Mouse (Mus musculus): ENCODE results near the gene Pitpnm1.

The Pitpnm1 gene

DNA sequence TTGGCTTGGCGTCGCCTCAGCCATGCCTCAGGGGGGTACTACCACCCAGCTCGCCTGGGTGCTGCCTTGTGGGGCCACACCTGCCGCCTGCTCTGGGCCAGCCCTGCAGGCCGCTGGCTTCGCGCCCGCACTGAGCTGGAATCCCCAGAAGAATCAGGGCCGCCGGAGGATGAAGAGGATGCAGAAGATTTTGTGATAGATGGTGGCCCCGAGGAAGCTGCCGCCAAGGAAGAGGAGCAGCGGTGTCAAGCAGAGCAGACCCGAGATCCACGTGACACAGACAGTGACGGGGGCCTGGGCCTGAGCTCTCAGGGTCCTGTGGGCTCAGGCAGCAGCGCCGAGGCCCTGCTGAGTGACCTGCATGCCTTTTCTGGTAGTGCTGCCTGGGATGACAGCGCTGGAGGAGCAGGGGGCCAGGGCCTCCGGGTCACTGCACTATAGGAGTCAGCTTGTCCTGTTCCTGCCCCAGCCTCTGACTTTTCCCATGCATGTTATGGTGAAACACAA lies 56.3 kb downstream of the Pitpnm1 start:
- DNase-seq, result no peak

DNA sequence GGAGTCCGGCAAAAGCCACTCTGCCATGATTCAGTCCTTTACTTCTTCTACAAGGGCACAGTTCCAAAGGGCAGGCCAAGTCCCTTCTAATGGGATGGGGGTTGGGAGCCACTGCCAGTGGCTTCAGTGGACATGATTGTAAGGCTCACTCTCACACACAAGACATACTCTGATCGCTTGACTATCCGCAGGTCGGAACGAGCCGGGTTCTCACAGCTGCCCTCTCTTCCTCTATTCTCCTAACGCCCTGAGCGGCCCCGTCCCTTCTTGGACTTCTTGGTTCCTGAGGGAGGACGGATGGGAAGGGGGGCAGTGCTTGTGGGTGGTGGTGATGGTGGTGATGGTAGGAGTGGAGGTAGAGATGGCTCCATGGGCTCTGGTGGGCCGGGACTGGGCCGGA lies 57.0 kb downstream of the Pitpnm1 start:
- no peak for DNase-seq

DNA sequence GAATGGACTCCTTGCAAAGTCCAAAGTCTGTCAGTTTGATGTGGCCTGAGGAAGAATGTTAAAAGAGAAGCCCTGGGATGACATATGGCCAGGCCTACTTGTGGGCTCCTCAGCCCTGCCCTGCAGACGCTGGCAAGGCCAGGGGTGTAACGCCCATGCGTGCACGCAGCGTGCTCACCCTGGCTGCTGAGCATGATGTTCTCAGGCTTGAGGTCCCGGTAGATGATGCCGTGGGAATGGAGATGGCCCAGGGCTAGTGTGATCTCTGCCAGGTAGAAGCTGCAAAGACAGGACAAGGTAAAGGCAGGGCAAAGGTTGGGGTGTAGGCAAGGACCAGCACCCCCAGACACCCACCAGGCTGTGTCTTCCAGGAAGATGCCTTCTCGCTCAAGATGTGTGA lies 59.3 kb downstream of the Pitpnm1 start:
- no peak for DNase-seq

DNA sequence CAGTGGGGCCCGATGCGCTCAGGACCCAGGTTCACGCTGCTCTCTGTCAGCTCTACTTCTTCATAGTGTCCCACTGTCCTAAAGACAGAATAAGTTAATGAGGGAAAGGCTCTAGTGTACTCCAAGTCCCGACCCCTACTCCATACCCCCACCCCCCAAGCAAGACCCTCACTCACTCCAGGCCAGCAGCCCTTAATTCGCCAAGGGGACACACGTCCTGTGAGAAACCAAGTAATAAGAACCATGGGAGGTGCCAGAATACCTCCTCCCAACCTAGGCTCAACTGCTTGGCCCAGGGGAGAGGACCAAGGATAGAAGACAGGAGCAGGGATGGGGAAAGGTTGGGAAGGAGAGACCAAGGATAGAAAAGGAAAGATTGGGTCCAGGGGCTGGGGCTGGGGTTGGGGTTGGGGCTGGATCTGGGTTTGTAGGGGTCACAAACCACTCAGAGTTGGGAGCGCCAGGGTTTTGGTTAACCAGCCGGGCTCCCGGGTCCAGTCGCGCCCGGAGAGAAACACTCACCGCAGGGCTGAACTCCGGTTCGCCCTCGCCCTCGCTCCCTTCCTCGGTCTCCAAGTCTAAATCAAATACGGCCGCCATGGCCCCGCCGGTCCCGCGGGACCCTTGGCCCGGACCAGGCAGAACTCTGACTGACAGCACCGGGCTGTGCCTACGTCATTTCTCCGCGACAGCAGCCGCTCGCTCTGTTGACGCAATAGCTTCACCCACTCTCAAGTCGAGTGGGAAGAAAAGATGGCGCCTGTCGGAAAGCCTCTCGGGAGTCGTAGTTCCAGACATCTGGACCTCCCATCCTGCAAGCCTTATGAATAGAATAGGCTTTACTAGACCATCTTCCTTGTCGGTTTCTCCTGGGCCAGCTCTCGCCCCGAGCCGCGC lies 63.1 kb downstream of the Pitpnm1 start, which contains the start of gene Rps6kb2:
Gene Rps6kb2, minus strand, starts transcription at position 709 of the 897 bp plus-strand sequence.
- peak; percentile 94 for DNase-seq

DNA sequence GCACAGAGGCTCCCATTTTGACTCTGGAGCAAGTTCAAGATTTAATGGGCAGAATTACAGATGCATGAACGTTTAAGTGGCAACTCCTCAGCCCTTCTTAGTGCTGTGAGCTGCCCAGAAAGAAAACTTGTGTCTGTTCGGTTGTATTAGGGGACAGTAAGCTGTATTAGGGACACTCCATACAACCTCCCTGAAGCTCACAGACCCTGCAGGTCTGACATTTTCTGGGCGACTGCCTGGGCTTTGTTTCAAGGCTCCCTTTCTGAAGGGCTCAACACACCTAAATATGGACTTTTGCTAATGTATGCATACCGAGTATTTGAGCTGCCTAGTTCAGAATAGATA lies 63.7 kb downstream of the Pitpnm1 start:
- no peak for DNase-seq
